Mouse (Mus musculus) large intestine, adult 2 months (tissue): ENCODE measurements around the gene N4bp1. TPM values are rescaled to one million over a fixed set of nuclear protein-coding genes. Genes with fewer than 3 reads are reported as not detected.

Experiments used
- DNase-seq: peaks from one replicate; pipeline ENCODE4 v3.0.0-alpha.2; 2012; ENCODE audit warnings: low read depth, low spot score
- WGBS: fragments of 180-500 bp; shearing (Covaris S2); methylation state at CpG from one replicate; pipeline ENCODE4 v1.1.7; 2018; 5-methylcytosine and 5-hydroxymethylcytosine counted together
- polyA plus RNA-seq: library from polyadenylated mRNA; depleted of rRNA; stranded (reverse); fragments of >200 nt; gene quantifications from 2 replicates; pipeline ENCODE4 v1.2.3, GENCODE M21; 2012

The N4bp1 gene
- polyA plus RNA-seq, 1 experiment, result 9.8 TPM

- WGBS, result 32% methylated on average over 5 of the region's 5 CpGs
- no peak for DNase-seq
Measured at GRCm38 (mm10) chr8:86901972-86902371, 16.9 kb upstream of the N4bp1 start.

GRCm38 (mm10) chr8:86897726-86898419, 12.8 kb upstream of the N4bp1 start:
- DNase-seq, result no peak

GRCm38 (mm10) chr8:86895390-86895789, 10.3 kb upstream of the N4bp1 start:
- 91% methylated on average over 4 of the region's 4 CpGs for WGBS
- no peak for DNase-seq

More at GRCm38 (mm10) chr8:86897726-86898419, 12.8 kb upstream of the N4bp1 start:
- WGBS, result 33% methylated on average over 7 of the region's 7 CpGs

DNA sequence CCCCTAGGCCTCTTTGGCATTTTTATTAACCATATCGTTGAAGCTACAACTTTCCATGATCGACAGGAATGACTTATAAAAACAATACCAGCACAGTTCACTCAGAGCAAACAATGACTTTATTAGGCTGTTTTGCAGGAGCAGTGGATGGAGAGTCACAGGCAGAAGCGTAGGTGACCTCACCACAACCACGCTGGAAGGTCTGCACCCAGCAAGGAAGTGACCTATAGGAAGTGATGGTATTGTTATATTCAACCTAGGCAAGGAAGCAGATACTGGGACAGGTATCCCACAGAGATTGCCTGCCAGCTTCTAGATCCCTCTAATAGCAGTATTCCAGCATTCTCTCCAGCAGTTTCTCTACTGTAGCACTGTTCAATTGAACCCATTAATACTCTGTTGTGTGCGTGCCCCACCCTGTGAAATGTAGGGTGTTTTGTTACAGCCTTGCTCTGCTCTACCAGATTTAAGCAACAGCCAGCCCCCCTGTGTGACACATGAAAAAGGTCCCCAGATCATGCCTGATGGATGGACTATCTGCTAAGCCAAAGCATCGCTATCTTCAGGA, 9.2 kb upstream of the N4bp1 start:
- DNase-seq, result no peak
- WGBS, result 46% methylated on average over 6 of the region's 6 CpGs

- 87% methylated on average over 4 of the region's 4 CpGs for WGBS
Measured at GRCm38 (mm10) chr8:86893554-86893953, 8.5 kb upstream of the N4bp1 start.

DNA sequence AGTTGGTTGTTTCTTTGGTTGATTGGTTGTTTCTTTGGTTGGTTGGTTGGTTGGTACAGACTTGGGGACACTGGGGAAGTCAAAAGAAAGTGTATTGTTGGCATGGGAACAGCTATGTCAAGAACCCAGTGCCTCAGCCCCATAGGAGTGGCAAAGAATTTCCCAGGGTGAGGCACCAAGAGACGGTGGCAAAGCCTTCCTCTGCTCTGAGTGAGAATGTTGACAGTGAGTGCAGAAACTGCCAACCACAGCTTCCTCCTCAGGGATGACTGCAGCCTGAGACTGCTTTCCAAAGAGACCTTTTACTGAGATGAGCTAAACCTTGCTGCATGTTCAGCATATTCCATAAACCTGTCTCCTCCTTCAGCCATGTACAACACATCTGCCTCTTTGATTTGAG, 6.5 kb upstream of the N4bp1 start:
- WGBS, result 46% methylated on average over 1 of the region's 1 CpGs

More at GRCm38 (mm10) chr8:86893554-86893953, 8.5 kb upstream of the N4bp1 start:
- no peak for DNase-seq

GRCm38 (mm10) chr8:86888058-86888939, 3.2 kb upstream of the N4bp1 start:
- 28% methylated on average over 11 of the region's 11 CpGs for WGBS
- DNase-seq, result no peak

More for the DNA sequence above, 6.5 kb upstream of the N4bp1 start:
- no peak for DNase-seq

- WGBS, result 1% methylated on average over 16 of the region's 16 CpGs
- DNase-seq, result no peak
Measured at GRCm38 (mm10) chr8:86884067-86884466, 991 bp downstream of the N4bp1 start.

DNA sequence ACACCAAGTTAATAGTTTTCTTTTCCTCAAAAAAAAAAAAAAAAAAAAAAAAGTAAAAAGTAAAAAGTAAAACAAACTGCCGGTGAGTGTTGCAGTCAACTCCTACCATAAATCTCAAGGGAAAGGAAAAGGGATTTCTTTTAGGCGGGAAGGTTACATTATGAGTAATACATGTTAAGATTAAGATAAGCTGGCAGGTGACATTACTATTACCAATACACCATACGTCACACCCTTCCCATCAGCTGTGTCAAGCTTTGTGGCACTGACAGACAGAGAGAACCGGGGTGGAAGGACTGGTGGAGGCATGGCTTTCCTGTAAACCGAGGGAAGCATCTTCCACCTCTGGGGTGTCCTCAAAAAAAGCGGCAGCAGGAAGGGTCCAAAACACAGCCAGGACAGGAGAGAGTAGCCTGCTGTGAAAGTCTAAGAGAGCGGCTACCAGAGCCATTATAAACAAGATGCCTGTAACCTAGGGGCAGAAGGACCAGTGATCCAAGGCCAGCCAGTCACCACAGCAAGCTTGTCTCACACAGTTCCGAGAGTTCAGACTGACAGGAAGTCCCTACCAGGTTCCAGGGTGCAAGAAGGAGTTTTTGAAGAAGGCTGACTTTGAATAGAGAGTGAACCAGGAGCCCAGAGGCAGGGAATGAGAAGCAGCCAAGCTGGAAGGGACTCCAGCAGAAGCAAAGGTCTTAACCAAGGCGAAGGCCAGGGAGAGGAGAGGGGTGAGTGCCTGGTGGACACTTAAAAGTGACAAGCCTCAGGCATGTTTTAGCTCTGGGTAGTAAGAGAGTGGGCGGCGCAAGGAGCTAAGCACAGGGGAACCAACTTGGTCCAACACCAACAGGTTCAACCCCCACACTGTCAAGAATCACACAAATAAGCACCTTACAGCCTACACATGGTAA, 2.2 kb downstream of the N4bp1 start:
- 46% methylated on average over 11 of the region's 11 CpGs for WGBS
- DNase-seq, result no peak

DNA sequence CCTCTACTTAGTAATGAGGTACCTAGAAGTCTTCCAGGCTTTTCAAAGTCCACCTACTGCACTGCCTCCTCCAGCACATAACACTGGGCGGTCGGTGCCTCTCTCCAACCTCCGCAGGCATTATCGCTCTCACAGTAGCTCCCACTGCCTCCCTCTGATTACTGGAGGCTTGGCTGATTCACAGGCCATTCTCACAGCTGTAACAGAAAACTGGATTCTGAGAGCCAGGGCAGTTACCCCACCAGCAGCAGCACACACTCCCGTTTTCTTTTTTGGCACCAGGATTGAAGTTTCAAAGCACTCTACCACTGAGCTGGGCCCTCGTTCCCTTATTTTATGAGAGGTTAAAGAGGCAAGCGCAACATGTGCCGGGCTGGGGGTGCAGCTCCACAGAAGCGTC, 3.1 kb downstream of the N4bp1 start:
- no peak for DNase-seq
- 70% methylated on average over 9 of the region's 9 CpGs for WGBS

GRCm38 (mm10) chr8:86881068-86881609, 3.9 kb downstream of the N4bp1 start:
- no peak for DNase-seq
- WGBS, result 82% methylated on average over 11 of the region's 11 CpGs

DNA sequence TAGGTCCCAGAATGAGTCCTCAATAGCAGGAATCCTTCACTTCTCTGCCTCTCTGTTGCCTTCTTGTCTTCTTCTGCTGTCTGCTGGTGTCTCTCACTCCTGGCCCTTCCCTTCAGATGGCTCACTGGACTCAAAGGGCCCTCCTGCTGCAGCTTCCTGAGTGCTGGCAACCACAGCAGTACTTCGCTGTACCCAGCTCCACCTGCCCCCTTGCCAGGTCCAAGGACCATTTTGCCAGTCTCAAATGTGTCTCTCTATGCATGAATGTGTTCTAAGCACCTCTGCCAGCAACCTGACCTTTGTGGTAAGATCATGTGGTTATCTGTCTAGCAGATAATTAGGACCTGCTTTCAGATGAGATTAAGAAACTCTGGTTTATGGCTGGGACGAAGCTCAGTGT, 8.2 kb downstream of the N4bp1 start:
- DNase-seq, result no peak
- 76% methylated on average over 2 of the region's 2 CpGs for WGBS

GRCm38 (mm10) chr8:86874055-86874454, 11.0 kb downstream of the N4bp1 start:
- 89% methylated on average over 2 of the region's 2 CpGs for WGBS
- no peak for DNase-seq

DNA sequence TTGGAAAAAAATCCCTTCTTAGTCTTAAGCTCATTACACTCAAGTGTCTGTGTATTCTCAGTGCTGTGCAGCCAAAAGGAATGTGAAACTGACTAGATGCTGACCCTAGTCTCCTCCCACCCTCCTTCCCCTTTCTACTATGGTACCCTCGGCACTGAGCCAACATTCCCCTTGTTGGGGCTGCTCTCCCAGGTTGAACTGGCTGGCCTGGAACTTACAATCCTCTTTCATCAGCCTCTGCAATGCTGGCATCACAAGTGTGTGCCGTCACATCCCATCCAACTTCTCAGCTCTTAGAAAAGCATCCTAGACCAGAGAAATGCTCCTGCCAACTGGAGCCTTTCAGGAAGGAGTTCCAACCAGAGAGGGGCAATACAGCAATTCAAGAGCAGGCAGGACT, 11.9 kb downstream of the N4bp1 start:
- WGBS, result 46% methylated on average over 2 of the region's 2 CpGs
- no peak for DNase-seq

DNA sequence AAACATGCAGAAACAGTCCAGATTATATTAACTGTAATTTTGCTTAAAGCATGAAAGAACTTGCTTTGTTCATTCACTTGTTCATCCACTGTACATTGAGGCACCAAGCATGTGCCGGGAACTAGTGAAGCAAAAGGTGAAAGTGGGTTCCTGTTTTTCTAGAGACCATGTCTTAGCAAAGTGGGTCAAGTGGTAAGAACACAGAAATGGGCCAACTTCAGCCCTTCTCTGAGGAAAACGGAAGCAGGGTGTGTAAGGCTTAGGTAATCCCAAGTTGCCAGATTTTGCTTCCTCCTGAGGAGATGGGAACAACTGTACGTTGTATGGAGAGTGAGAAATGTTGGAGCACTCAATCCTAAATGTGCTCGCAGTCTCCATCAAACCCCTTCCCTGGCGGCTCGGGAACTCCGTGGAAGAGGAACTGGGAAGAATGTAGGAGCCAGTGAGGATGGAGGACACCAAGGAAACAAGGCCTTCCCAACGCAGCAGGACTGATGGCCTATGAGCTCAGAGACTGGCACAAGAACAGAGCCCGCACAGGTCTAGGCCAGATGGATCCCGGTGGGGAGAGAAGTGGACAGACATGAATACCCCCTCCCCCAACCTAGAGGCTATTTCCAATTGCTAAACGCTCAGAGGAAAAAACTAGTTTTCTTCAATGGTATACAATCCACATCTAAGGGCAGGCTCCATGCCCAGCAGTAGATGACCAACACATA, 12.8 kb downstream of the N4bp1 start:
- WGBS, result 88% methylated on average over 11 of the region's 11 CpGs
- DNase-seq, result no peak

GRCm38 (mm10) chr8:86871421-86871820, 13.6 kb downstream of the N4bp1 start:
- WGBS, result 94% methylated on average over 2 of the region's 2 CpGs
- DNase-seq, result no peak

- DNase-seq, result no peak
- 22% methylated on average over 2 of the region's 2 CpGs for WGBS
Measured at GRCm38 (mm10) chr8:86870771-86871170, 14.3 kb downstream of the N4bp1 start.

- no peak for DNase-seq
- 90% methylated on average over 3 of the region's 3 CpGs for WGBS
Measured at GRCm38 (mm10) chr8:86868041-86868440, 17.0 kb downstream of the N4bp1 start.

DNA sequence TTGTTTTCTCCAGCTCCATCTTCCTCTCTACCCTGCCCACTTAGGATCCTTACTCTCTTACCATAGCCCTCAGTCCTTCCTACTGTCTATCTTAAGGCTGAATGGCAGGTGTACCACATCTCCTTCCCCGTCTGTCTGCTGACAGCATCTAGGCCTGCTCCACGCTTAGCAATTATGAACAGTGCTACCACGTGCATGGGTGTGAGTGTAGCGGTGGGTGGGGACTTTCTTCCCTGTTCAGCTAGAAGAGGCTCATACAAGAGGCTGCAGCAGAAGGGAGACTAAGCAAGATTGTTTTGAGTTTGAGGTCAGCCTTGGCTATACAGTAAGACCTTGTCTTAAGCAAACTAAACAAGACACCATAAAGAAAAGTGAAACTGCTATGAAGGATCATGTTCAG, 20.3 kb downstream of the N4bp1 start:
- 25% methylated on average over 4 of the region's 4 CpGs for WGBS
- no peak for DNase-seq
